Mouse (Mus musculus) embryonic fibroblast, embryonic 13.5 days (primary cell): ENCODE measurements around the gene Tnrc6b. TPM values are rescaled to one million over a fixed set of nuclear protein-coding genes. Genes with fewer than 3 reads are reported as not detected.

Source experiments
- H3K27ac ChIP-seq: 2 replicates; pipeline ENCODE4 v1.5.1; 2012; ENCODE audit warnings: low read length, control low read depth, inconsistent platforms; ENCODE audit not compliant: insufficient read depth
- H3K4me1 ChIP-seq: 2 replicates; pipeline ENCODE4 v1.6.1; 2011; ENCODE audit warnings: low read length; ENCODE audit not compliant: control insufficient read depth, insufficient read depth
- H3K4me3 ChIP-seq: 2 replicates; pipeline ENCODE4 v1.5.1; 2011; ENCODE audit warnings: mild to moderate bottlenecking, control low read depth, low read length; ENCODE audit not compliant: insufficient read depth
- CTCF ChIP-seq: IDR thresholded peaks from 2 replicates; pipeline ENCODE4 v1.5.1; 2011; ENCODE audit warnings: mild to moderate bottlenecking, control low read depth, low read length, moderate library complexity, borderline replicate concordance; ENCODE audit not compliant: insufficient read depth
- POLR2A ChIP-seq: IDR thresholded peaks from 2 replicates; pipeline ENCODE4 v1.6.1; 2011; ENCODE audit warnings: low read depth, mild to moderate bottlenecking, control low read depth, low read length, moderate library complexity
- polyA plus RNA-seq: library from polyadenylated mRNA; stranded (reverse); fragments of >200 nt; gene quantifications from 2 replicates; pipeline ENCODE4 v1.2.4, GENCODE M21; 2011; ENCODE audit warnings: low read depth; ENCODE audit not compliant: missing spikeins, insufficient read length

Gene Tnrc6b
- polyA plus RNA-seq, 1 experiment, result 37.0 TPM

- TF ChIP-seq POLR2A (no peak), CTCF (no peak)
- no peak overlapping the region for H3K27ac ChIP-seq
- no peak overlapping the region for H3K4me3 ChIP-seq
- no peaks in the 10 kb centered on the region for H3K4me1 ChIP-seq
Observed at GRCm38 (mm10) chr15:80822276-80822675, 111.2 kb downstream of the Tnrc6b start.

GRCm38 (mm10) chr15:80831170-80831569 is 120.1 kb downstream of the Tnrc6b start:
- no peak overlapping the region for H3K27ac ChIP-seq
- no peak overlapping the region for H3K4me3 ChIP-seq
- no peaks in the 10 kb centered on the region for H3K4me1 ChIP-seq
- no peak for TF ChIP-seq POLR2A
- TF ChIP-seq CTCF, result no peak

- H3K4me1 ChIP-seq, result no peaks in the 10 kb centered on the region
- no peak overlapping the region for H3K4me3 ChIP-seq
- no peak overlapping the region for H3K27ac ChIP-seq
- TF ChIP-seq POLR2A (no peak), CTCF (no peak)
Observed at GRCm38 (mm10) chr15:80832808-80833207, 121.7 kb downstream of the Tnrc6b start.

- Histone ChIP-seq H3K27ac (no peak overlapping the region), H3K4me3 (no peak overlapping the region), H3K4me1 (0 out of 2 replicates have a peak, but pooled peaks cover 3% of the 10 kb centered on the region)
- no peak for TF ChIP-seq CTCF
- TF ChIP-seq POLR2A, result no peak
Observed at GRCm38 (mm10) chr15:80836246-80836645, 125.1 kb downstream of the Tnrc6b start.

GRCm38 (mm10) chr15:80838836-80839235 is 127.7 kb downstream of the Tnrc6b start:
- no peak overlapping the region for H3K27ac ChIP-seq
- no peak overlapping the region for H3K4me3 ChIP-seq
- H3K4me1 ChIP-seq, result 0 out of 2 replicates have a peak, but pooled peaks cover 3% of the 10 kb centered on the region
- no peak for TF ChIP-seq CTCF
- no peak for TF ChIP-seq POLR2A

GRCm38 (mm10) chr15:80839653-80840420 is 128.7 kb downstream of the Tnrc6b start:
- TF ChIP-seq POLR2A (no peak), CTCF (no peak)
- H3K27ac ChIP-seq, result no peak overlapping the region
- H3K4me3 ChIP-seq, result no peak overlapping the region
- 0 out of 2 replicates have a peak, but pooled peaks cover 3% of the 10 kb centered on the region for H3K4me1 ChIP-seq

GRCm38 (mm10) chr15:80844262-80844661 is 133.1 kb downstream of the Tnrc6b start:
- H3K4me3 ChIP-seq, result no peak overlapping the region
- TF ChIP-seq POLR2A (no peak), CTCF (no peak)
- no peaks in the 10 kb centered on the region; the same call in 1 of the 2 replicates for H3K4me1 ChIP-seq
- no peak overlapping the region for H3K27ac ChIP-seq

- no peak overlapping the region for H3K4me3 ChIP-seq
- no peak for TF ChIP-seq POLR2A
- no peak for TF ChIP-seq CTCF
- H3K4me1 ChIP-seq, result no peaks in the 10 kb centered on the region; the same call in 1 of the 2 replicates
- no peak overlapping the region for H3K27ac ChIP-seq
Observed at GRCm38 (mm10) chr15:80844926-80845325, 133.8 kb downstream of the Tnrc6b start.

- Histone ChIP-seq H3K4me1 (no peaks in the 10 kb centered on the region; the same call in 1 of the 2 replicates), H3K27ac (peak overlapping the region; percentile 22; the same call in 1 of the 2 replicates), H3K4me3 (no peak overlapping the region)
- TF ChIP-seq POLR2A, result no peak
- TF ChIP-seq CTCF, result no peak
Observed at GRCm38 (mm10) chr15:80850004-80850403, 138.9 kb downstream of the Tnrc6b start.

GRCm38 (mm10) chr15:80850682-80851475 is 139.8 kb downstream of the Tnrc6b start:
- no peak overlapping the region for H3K27ac ChIP-seq
- no peak overlapping the region for H3K4me3 ChIP-seq
- H3K4me1 ChIP-seq, result no peaks in the 10 kb centered on the region; the same call in 1 of the 2 replicates
- TF ChIP-seq POLR2A, result no peak
- TF ChIP-seq CTCF, result no peak
